ENCODE assay signal across 15 mouse cellular contexts in the genomic region with DNA sequence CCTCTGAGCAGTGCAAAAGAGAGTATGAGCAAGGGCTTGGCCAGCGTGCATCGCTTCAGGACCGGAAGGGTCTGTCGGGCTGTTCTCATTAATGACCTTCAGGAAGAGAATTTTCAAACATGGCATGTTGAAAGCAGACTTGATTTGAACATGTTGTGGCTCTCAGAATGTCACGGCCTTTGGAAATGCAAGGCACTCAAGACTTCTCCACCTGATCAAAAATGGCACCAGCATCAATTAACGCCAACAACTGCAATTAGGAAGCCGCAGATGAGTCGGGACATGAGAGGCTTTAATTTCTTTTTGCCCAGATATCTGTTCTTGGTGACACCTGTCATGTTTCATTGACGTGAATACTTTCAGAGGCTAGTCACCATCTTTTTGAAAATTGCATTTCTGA.
"Had no signal": no experiment of that assay in that cellular context is flagged by ENCODE, and none has a peak within 500 bp of the region (broad histone marks: within the 10 kb centered on the region; RNA-seq: fewer than 3 reads in every experiment).

No protein-coding gene starts in this region.

- H3K9me3 ChIP-seq: limb, embryonic 13.5 days; midbrain, embryonic 15.5 days; neural tube, embryonic 13.5 days had no signal

- H3K36me3 ChIP-seq: limb, embryonic 13.5 days; midbrain, embryonic 15.5 days; neural tube, embryonic 13.5 days had no signal

- H3K4me3 ChIP-seq: layer of hippocampus, adult 2 months; limb, embryonic 13.5 days; midbrain, embryonic 15.5 days; neural tube, embryonic 13.5 days had no signal

- H3K27ac ChIP-seq: layer of hippocampus, adult 2 months; limb, embryonic 13.5 days; liver, embryonic 14.5 days; midbrain, embryonic 15.5 days; neural tube, embryonic 13.5 days had no signal

- H3K27me3 ChIP-seq: limb, embryonic 13.5 days; midbrain, embryonic 15.5 days; neural tube, embryonic 13.5 days had no signal

- H3K4me2 ChIP-seq: limb, embryonic 13.5 days; midbrain, embryonic 15.5 days; neural tube, embryonic 13.5 days had no signal

- DNase-seq: kidney, adult 18-20 months; kidney, postnatal 10 days; kidney, postnatal 4 days; left cerebral cortex, postnatal 4 days; lung, adult 18-20 months; lung, postnatal 4 days; right cerebral cortex, adult 18-20 months; right cerebral cortex, postnatal 25 days; thymus, postnatal 14 days had no signal

- H3K4me1 ChIP-seq: limb, embryonic 13.5 days had no signal

- H3K9ac ChIP-seq: limb, embryonic 13.5 days; liver, embryonic 14.5 days; midbrain, embryonic 15.5 days; neural tube, embryonic 13.5 days had no signal

- ATAC-seq: lung, postnatal 0 days; midbrain, embryonic 15.5 days had no signal
